Mouse (Mus musculus) kidney, adult 11 months (tissue): ENCODE data around the gene Ppm1b.

Experiments
- DNase-seq: peaks from one replicate; pipeline ENCODE4 v3.0.0; 2022

Ppm1b gene

DNA sequence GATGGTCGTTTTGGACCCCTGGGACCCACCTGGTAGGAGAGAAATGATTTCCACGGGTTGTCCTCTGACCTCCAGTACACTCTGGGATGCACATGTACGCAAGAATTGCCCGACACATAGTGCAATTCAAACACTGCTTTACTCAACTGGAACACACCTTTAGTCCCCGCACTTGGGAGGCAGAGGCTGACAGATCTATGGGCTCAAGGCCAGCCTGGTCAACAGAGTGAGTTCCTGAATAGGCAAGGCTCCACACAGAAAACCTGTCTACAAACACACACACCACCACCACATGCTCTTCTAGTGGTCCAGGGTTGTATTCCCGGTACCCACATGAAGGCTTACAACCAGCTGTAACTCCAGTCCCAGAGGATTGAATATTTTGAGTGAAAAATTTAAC is 68.6 kb downstream of the Ppm1b start:
- DNase-seq = no peak

DNA sequence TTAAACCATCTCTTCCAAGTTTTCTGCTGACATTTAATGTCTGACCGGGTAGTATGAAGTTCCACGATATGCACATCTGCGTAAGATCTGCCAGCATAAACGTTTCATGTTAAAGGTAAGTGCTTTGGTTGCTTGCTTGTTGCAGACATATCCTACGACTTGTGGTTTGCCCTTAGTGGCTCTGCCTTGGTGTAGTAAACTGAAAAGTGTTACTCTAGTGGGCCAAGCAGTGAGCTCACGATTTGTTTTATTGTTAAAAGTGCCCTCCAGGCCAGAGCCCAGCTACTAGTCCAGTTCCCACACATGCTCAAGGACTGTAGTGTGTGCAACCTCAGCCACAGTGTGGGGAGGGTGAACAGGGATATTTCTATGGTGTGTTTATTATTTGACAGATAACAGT is 69.9 kb downstream of the Ppm1b start:
- DNase-seq = no peak

DNA sequence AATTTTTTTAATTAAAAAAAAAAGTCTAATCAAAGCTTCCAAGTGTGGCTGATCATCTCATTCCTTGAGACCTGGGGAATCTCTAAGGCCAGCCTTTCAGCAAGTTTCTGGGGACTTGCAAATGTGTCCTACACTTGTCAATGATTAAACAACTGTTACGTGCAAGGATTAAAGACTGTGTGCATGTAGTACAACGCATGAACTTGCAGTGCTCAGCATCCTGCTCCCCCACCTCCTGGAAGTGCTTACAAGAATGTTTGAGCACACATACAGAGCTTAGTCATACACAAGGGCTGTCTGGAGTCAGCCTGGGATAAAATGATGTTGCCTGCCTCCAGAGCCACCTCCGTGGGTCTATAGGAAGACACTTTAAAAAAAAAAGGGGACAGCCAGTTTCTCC is 70.7 kb downstream of the Ppm1b start:
- peak; percentile 56 for DNase-seq

GRCm38 (mm10) chr17:85028093-85028739 is 71.7 kb downstream of the Ppm1b start, which contains the start of gene Slc3a1:
TSS of gene Slc3a1 (plus strand) at chr17:85028376.
- DNase-seq = peak; percentile 60

GRCm38 (mm10) chr17:85028797-85029196 is 72.3 kb downstream of the Ppm1b start:
- DNase-seq = no peak

GRCm38 (mm10) chr17:85030651-85031050 is 74.1 kb downstream of the Ppm1b start:
- DNase-seq = no peak

DNA sequence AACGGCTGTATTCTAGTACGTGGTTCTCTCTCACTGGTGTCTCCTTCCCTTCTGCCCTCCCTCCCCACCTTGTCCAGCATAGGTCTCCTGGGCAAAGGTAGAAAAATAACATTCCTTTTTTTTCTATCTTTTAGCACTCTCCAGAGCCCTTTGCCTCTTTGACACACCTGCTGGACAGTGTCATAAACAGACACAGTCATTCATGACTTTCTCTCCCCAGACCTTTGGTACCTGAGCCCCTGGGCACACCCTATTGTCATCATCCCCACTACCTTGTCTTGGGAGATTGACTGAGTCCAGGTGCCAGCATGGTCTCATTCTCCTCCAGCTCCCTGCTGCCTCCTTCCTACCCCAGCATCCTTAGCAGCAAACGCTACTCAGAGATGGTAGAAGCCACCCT is 76.5 kb downstream of the Ppm1b start:
- DNase-seq = no peak

GRCm38 (mm10) chr17:85034068-85034467 is 77.5 kb downstream of the Ppm1b start:
- DNase-seq = no peak

DNA sequence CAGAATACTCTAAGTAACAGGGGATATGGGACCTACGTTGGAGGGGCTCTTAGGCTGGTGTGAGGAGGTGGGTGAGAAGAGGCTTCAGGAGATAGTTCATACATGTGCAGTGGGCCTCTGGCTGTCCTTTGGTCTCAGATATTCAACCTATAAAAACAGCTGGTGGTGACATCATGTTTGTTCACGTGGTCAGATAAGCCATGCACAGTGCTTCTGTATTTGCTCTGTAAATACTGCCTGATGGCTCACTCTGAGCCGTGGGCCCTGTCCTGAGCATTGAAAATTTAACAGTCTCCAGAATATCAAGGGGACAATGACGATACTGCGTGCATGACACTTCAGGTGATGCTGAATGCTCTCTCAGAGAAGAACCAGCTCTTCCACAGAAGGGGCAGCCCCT is 81.3 kb downstream of the Ppm1b start:
- DNase-seq = no peak

DNA sequence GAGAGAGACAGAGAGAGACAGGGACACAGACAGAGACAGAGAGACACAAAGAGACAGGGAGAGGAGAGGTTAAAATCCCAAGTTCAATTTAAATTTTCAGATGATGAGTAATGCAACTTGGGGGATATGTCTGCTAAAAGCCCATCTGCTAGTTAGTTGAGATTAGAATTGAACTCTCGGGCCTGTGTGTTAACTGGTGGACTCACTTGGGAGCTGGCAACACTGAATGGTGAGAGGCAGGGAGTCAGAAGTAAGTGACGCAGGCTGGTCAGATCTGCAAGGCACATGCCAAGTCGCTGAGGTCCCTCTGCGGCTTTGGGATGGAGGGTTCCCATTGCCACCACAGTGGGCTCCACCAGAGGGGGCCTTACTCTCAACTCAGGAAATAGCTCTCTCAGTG is 81.8 kb downstream of the Ppm1b start:
- DNase-seq = no peak

GRCm38 (mm10) chr17:85038761-85039160 is 82.2 kb downstream of the Ppm1b start:
- DNase-seq = no peak

- peak; percentile 80 for DNase-seq
These were observed 84.4 kb downstream of the Ppm1b start for GRCm38 (mm10) chr17:85040913-85041312.

DNA sequence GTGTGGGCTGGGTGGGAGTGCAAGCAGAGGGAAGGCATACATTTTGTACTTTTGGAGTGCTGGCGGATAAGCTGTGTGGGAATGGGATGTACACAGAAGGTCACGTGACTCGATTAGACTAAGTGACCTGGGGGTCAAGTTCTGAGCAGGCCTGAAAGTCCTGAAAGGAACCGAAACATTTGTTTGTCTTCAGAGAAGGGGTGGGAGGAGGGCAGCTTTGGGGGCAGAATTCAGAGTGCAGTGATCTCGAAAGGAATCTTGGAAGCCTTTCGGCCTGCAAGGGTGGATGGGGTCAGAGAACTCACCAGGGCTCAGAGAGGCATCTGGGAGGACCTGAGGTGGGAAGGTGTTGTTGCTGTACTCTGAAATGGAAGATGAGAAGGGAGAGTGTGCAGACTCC is 85.9 kb downstream of the Ppm1b start:
- DNase-seq = peak; percentile 89

GRCm38 (mm10) chr17:85043404-85043816 is 86.9 kb downstream of the Ppm1b start:
- DNase-seq = peak; percentile 76

DNA sequence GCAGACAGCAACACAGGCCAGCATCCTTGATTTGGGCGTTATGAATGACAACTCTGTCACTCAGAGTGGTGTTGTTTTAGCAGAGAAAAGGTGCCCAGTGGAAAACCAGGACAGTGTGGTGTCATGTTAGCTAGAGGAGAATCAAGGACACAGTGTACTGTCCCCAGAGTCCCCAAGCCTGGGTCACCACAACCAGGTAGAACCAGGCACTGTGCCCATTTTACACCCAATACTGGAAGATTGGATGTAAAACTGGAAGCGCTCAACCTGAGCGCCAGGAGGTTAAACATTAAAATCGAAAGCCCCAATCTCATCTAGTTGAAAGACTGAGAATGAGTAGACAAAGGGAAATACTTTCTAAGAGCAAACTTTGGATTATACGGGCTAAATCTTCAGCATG is 87.9 kb downstream of the Ppm1b start:
- DNase-seq = peak; percentile 83

DNA sequence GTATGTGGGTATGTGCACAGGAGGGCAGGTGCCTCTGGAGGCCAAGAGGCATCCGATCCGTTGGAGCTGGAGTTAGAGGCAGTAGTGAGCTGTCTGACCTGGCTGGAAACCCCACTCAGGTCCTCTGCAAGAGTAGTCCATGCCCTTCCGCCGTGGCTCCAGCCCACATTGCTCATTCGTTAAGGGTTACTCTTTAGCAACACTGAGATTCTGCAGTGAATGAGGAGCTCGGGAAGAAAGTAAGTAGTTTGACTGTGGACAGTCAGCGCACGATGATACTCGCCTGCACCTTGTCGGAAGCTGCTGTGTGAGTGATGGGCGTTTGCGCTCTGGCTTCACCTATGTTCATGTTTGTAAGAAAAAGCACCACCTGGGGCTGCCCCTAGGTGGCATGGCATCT is 88.6 kb downstream of the Ppm1b start:
- peak; percentile 44 for DNase-seq

DNA sequence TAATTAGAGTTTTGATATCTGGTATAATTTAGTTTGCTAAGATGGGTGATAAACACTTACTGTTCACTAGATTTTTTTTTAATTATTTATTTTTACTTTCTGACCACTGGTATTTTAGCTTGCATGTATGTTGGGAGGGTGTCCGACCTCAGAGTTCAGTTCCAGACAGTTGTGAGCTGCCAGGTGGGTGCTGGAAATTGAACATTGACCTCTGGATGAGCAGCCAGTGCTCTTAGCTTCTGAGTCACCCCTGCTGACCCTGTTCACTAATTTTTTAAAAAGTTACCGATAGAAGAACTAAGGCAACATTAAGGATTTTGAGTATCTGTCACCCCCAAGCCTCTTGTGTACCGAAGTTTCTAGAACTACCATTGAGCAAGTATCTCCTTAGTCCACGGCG is 91.8 kb downstream of the Ppm1b start:
- peak; percentile 56 for DNase-seq

- DNase-seq = no peak
These were observed 101.7 kb downstream of the Ppm1b start for GRCm38 (mm10) chr17:85058276-85058675.

DNA sequence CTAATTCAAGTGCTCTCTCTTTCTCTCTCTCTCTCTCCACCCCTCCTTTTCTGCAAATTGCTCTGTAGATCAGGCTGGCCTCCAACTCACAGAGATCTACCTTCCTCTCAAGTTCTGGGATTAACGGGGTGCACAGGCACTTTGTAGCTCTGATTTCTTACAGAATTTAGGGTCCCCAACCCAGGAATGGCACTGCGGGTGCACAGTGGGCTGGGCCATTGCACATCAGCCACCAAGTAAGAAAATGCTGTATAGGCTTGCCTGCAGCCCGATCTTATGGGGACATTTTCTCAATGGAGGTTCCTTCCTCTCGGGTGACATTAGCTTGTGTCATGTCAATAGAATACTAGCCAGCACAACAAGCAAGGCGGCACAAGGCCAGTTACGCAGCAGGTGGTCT is 102.6 kb downstream of the Ppm1b start:
- DNase-seq = no peak

- DNase-seq = no peak
These were observed 107.0 kb downstream of the Ppm1b start for GRCm38 (mm10) chr17:85063560-85063959.

- DNase-seq = no peak
These were observed 110.8 kb downstream of the Ppm1b start for GRCm38 (mm10) chr17:85067331-85067730.

GRCm38 (mm10) chr17:85070658-85071057 is 114.1 kb downstream of the Ppm1b start:
- DNase-seq = no peak

GRCm38 (mm10) chr17:85071088-85071775 is 114.7 kb downstream of the Ppm1b start:
- DNase-seq = no peak

GRCm38 (mm10) chr17:85072383-85072782 is 115.8 kb downstream of the Ppm1b start:
- DNase-seq = no peak

DNA sequence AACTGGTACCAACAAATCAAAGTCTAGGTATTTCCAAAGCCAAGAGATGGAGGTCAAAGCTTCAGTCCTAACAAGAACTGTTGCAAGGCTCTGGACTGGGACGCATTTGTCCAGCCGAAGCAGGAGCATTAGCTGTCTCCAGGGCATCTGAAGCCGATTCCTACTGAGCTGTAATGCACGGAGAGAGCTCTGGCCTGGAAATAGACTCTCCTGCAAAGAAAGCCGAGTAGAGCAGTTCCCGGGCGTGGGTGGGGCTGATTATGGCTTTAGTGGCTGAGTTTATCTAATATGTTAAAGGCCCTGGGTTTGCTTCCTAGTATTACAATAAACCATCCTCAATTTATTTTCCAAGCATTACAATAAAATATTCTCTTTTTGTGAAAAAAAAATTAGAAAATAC is 116.7 kb downstream of the Ppm1b start:
- no peak for DNase-seq
